Mouse (Mus musculus) kidney, postnatal 0 days (tissue): ENCODE data around the gene Pklr. TPM values are rescaled to one million over a fixed set of nuclear protein-coding genes. Genes with fewer than 3 reads are reported as not detected.

Experiments
- ATAC-seq: fragments of 200-750 bp; cut with Nextera tagmentation; replicated peaks from 2 replicates; pipeline ENCODE4 v1.8.0; 2017; ENCODE audit warnings: low read depth, moderate number of reproducible peaks, moderate TSS enrichment, moderate library complexity; ENCODE audit not compliant: low FRiP score
- DNase-seq: peaks from one replicate; pipeline ENCODE4 v3.0.0-alpha.2; 2016; ENCODE audit warnings: low spot score
- H3K27ac ChIP-seq: fragments of 300-500 bp; sonication (generic); 2 replicates; pipeline ENCODE4 v1.5.1; 2014; ENCODE audit warnings: mild to moderate bottlenecking
- H3K27me3 ChIP-seq: fragments of 300-500 bp; sonication (generic); 2 replicates; pipeline ENCODE4 v1.6.1; 2014; ENCODE audit warnings: low read length, mixed read lengths; ENCODE audit not compliant: insufficient read depth
- H3K36me3 ChIP-seq: fragments of 300-500 bp; sonication (generic); 2 replicates; pipeline ENCODE4 v1.6.1; 2014; ENCODE audit warnings: low read length, mixed read lengths; ENCODE audit not compliant: insufficient read depth
- H3K4me1 ChIP-seq: fragments of 300-500 bp; sonication (generic); replicated peaks from 2 replicates; pipeline ENCODE4 v1.6.1; 2014; ENCODE audit warnings: antibody characterized with exemption, low read length, mixed read lengths; ENCODE audit not compliant: insufficient read depth
- H3K4me2 ChIP-seq: fragments of 300-500 bp; sonication (generic); 2 replicates; pipeline ENCODE4 v1.6.1; 2014; ENCODE audit warnings: mild to moderate bottlenecking, low read length, moderate library complexity, mixed read lengths
- H3K4me3 ChIP-seq: fragments of 300-500 bp; sonication (generic); replicated peaks from 2 replicates; pipeline ENCODE4 v1.5.1; 2014; ENCODE audit warnings: low read depth, low read length
- H3K9ac ChIP-seq: fragments of 300-500 bp; sonication (generic); 2 replicates; pipeline ENCODE4 v1.6.1; 2014; ENCODE audit warnings: low read depth, low read length
- H3K9me3 ChIP-seq: fragments of 300-500 bp; sonication (generic); replicated peaks from 2 replicates; pipeline ENCODE4 v1.6.1; 2016; ENCODE audit warnings: low read length, inconsistent platforms, mixed read lengths
- CTCF ChIP-seq: IDR thresholded peaks from 2 replicates; pipeline ENCODE4 v1.5.1; 2016; ENCODE audit warnings: antibody characterized with exemption, low read depth, mild to moderate bottlenecking, moderate library complexity
- WGBS: fragments of 180-500 bp; shearing (Covaris S2); extraction: QIAGEN DNeasy Blood & Tissue Kit; methylation state at CpG from one replicate; pipeline ENCODE4 v1.1.7; 2014; 5-methylcytosine and 5-hydroxymethylcytosine counted together
- polyA plus RNA-seq: library from polyadenylated mRNA; unstranded; fragments of >200 nt; fragmentation: Nextera tagmentation; extraction: Ambion mirVana; gene quantifications from 2 replicates; pipeline ENCODE4 v1.2.1, GENCODE M21; 2015

Pklr gene
- polyA plus RNA-seq, 1 experiment from 2014 or later = 3.7 TPM

- 75% methylated on average over 1 of the region's 1 CpGs for WGBS
- Histone ChIP-seq H3K4me1 (peaks cover 8% of the 10 kb centered on the region), H3K9me3 (no peaks in the 10 kb centered on the region), H3K4me2 (no peak overlapping the region), H3K36me3 (no peaks in the 10 kb centered on the region), H3K27ac (no peak overlapping the region), H3K27me3 (no peaks in the 10 kb centered on the region), H3K4me3 (no peak overlapping the region), H3K9ac (no peak overlapping the region)
- no peak for ATAC-seq
- DNase-seq = no peak
- peak; percentile 36; the same call in 1 of the 2 replicates for TF ChIP-seq CTCF
Observed at GRCm38 (mm10) chr3:89193351-89193750, 57.4 kb downstream of the Pklr start.

GRCm38 (mm10) chr3:89193853-89194252, 57.9 kb downstream of the Pklr start:
- Histone ChIP-seq H3K27me3 (no peaks in the 10 kb centered on the region), H3K4me3 (no peak overlapping the region), H3K9me3 (no peaks in the 10 kb centered on the region), H3K36me3 (no peaks in the 10 kb centered on the region), H3K4me1 (peaks cover 8% of the 10 kb centered on the region), H3K9ac (no peak overlapping the region), H3K27ac (no peak overlapping the region), H3K4me2 (no peak overlapping the region)
- 93% methylated on average over 2 of the region's 2 CpGs for WGBS
- TF ChIP-seq CTCF = peak; percentile 64
- DNase-seq (peak; percentile 62), ATAC-seq (no peak)

Other genes starting within 250 kb of the Pklr start
- 53.1 and 58.0 TPM in 2 replicates for gene Msto1, start 222.1 kb upstream of the Pklr start, polyA plus RNA-seq
- 13.0 and 14.2 TPM in 2 replicates for gene Ash1l, start 185.5 kb upstream of the Pklr start, polyA plus RNA-seq
- 150 and 151 TPM in 2 replicates for gene Dap3, start 185.0 kb upstream of the Pklr start, polyA plus RNA-seq
- 19.8 TPM in 2 replicates for gene Rusc1, start 42.8 kb upstream of the Pklr start, polyA plus RNA-seq
- not detected in 2 replicates for gene Gm43738, start 35.0 kb upstream of the Pklr start, polyA plus RNA-seq
- gene Fdps, start 34.2 kb upstream of the Pklr start, polyA plus RNA-seq = 138 and 150 TPM in 2 replicates
- 0.71 and 0.91 TPM in 2 replicates for gene Hcn3, start 24.1 kb downstream of the Pklr start, polyA plus RNA-seq
- 16.9 and 18.8 TPM in 2 replicates for gene Clk2, start 28.7 kb downstream of the Pklr start, polyA plus RNA-seq
- 107 and 115 TPM in 2 replicates for gene Scamp3, start 41.3 kb downstream of the Pklr start, polyA plus RNA-seq
- gene Fam189b, start 47.0 kb downstream of the Pklr start, polyA plus RNA-seq = 23.5 and 24.1 TPM in 2 replicates
- 53.6 and 56.0 TPM in 2 replicates for gene Gba, start 66.8 kb downstream of the Pklr start, polyA plus RNA-seq
- gene Thbs3, start 79.0 kb downstream of the Pklr start, polyA plus RNA-seq = 10.4 and 12.1 TPM in 2 replicates
- 200 and 218 TPM in 2 replicates for gene Mtx1, start 90.9 kb downstream of the Pklr start, polyA plus RNA-seq
- 42.8 and 49.5 TPM in 2 replicates for gene Muc1, start 92.9 kb downstream of the Pklr start, polyA plus RNA-seq
- 328 and 371 TPM in 2 replicates for gene Krtcap2, start 109.8 kb downstream of the Pklr start, polyA plus RNA-seq
- 2.7 and 3.7 TPM in 2 replicates for gene Trim46, start 110.2 kb downstream of the Pklr start, polyA plus RNA-seq
- 148 and 182 TPM in 2 replicates for gene Dpm3, start 123.2 kb downstream of the Pklr start, polyA plus RNA-seq
- 75.8 and 82.2 TPM in 2 replicates for gene Slc50a1, start 134.4 kb downstream of the Pklr start, polyA plus RNA-seq
- 79.5 and 83.5 TPM in 2 replicates for gene Efna1, start 145.0 kb downstream of the Pklr start, polyA plus RNA-seq
- gene Efna3, start 186.8 kb downstream of the Pklr start, polyA plus RNA-seq = 4.2 and 6.1 TPM in 2 replicates
- 24.4 and 25.4 TPM in 2 replicates for gene Efna4, start 201.9 kb downstream of the Pklr start, polyA plus RNA-seq
- gene Adam15, start 213.9 kb downstream of the Pklr start, polyA plus RNA-seq = 85.4 and 90.7 TPM in 2 replicates
- 0.57 and 0.62 TPM in 2 replicates for gene Dcst2, start 225.8 kb downstream of the Pklr start, polyA plus RNA-seq
- 6.2 TPM in 2 replicates for gene Dcst1, start 229.1 kb downstream of the Pklr start, polyA plus RNA-seq